Mouse (Mus musculus) megakaryocyte, embryonic 14.5 days (primary cell): ENCODE measurements around the gene Jak1.

Source experiments
- FLI1 ChIP-seq: IDR thresholded peaks from 2 replicates; pipeline ENCODE4 v1.6.1; 2012; ENCODE audit warnings: low read length, inconsistent platforms, mixed read lengths
- GATA1 ChIP-seq: IDR thresholded peaks from 3 replicates; pipeline ENCODE4 v1.6.1; 2012; ENCODE audit warnings: mixed read lengths, low read length, inconsistent platforms, borderline replicate concordance

- no peak for TF ChIP-seq GATA1
- no peak for TF ChIP-seq FLI1
These were observed 79.9 kb downstream of the Jak1 start for GRCm38 (mm10) chr4:101185216-101185615.
